Mouse (Mus musculus) CH12.LX (cell line): ENCODE results near the gene Hspa5. TPM values are rescaled to one million over a fixed set of nuclear protein-coding genes. Genes with fewer than 3 reads are reported as not detected.

Experiments used
- DNase-seq: peaks from one replicate; pipeline ENCODE4 v3.0.0-alpha.2; 2013; ENCODE audit errors: extremely low read depth
- H3K27ac ChIP-seq: 2 replicates; pipeline ENCODE4 v1.5.1; 2012; ENCODE audit warnings: low read depth, mild to moderate bottlenecking, control low read depth, moderate library complexity; ENCODE audit not compliant: insufficient read depth
- H3K27me3 ChIP-seq: replicated peaks from 2 replicates; pipeline ENCODE3; 2012; ENCODE audit warnings: inconsistent platforms
- H3K36me3 ChIP-seq, 2 experiments: replicated peaks in 1 of 2; 2 replicates each; pipeline versions ENCODE3 to v1.6.1; 2012; ENCODE audit warnings: inconsistent platforms in 1 of 2, low read length in 1 of 2, mild to moderate bottlenecking in 1 of 2, mixed read lengths in 1 of 2, moderate library complexity in 1 of 2; ENCODE audit not compliant: control insufficient read depth in 1 of 2, insufficient read depth in 1 of 2
- H3K4me1 ChIP-seq, 2 experiments: 2 replicates each; pipeline ENCODE4 v1.6.1; 2012; ENCODE audit warnings: inconsistent platforms in 1 of 2, moderate library complexity in 1 of 2; ENCODE audit not compliant: insufficient read depth in 2 of 2, control insufficient read depth in 1 of 2
- H3K4me2 ChIP-seq: 2 replicates; pipeline ENCODE4 v1.6.1; 2012; ENCODE audit warnings: low read depth, mild to moderate bottlenecking, control low read depth; ENCODE audit not compliant: poor library complexity, insufficient read depth, severe bottlenecking
- H3K4me3 ChIP-seq, 3 experiments: fragments of 150-350 bp in 1 of 3; sonication (generic) in 1 of 3; replicated peaks in 1 of 3; 2 replicates each; pipeline versions ENCODE3 to v1.5.1; 2011 to 2012; ENCODE audit warnings: low read depth in 2 of 3, low read length in 2 of 3, mild to moderate bottlenecking in 2 of 3, moderate library complexity in 2 of 3, control low read depth in 1 of 3, improper control_type of control experiment in 1 of 3, inconsistent platforms in 1 of 3, mixed read lengths in 1 of 3; ENCODE audit not compliant: poor library complexity in 1 of 3
- H3K79me2 ChIP-seq: replicated peaks from 2 replicates; pipeline ENCODE4 v1.6.1; 2012; ENCODE audit warnings: mild to moderate bottlenecking, moderate library complexity; ENCODE audit not compliant: control insufficient read depth, poor library complexity, insufficient read depth, severe bottlenecking; ENCODE audit errors: extremely low read depth
- H3K9ac ChIP-seq: 2 replicates; pipeline ENCODE4 v1.6.1; 2012; ENCODE audit warnings: low read depth, mild to moderate bottlenecking, control low read depth, moderate library complexity; ENCODE audit not compliant: insufficient read depth
- H3K9me3 ChIP-seq: replicated peaks from 2 replicates; pipeline ENCODE3; 2012; ENCODE audit warnings: low read length, inconsistent platforms, mixed read lengths
- BHLHE40 ChIP-seq: IDR thresholded peaks from 2 replicates; pipeline ENCODE4 v1.6.1; 2011; ENCODE audit warnings: mild to moderate bottlenecking, low read depth, low read length, improper control_type of control experiment
- CHD2 ChIP-seq: IDR thresholded peaks from 2 replicates; pipeline ENCODE4 v1.6.1; 2011; ENCODE audit warnings: low read length, improper control_type of control experiment
- CTCF ChIP-seq, 2 experiments: IDR thresholded peaks in 1 of 2; conservative IDR thresholded peaks in 1 of 2; 2 replicates each; pipeline ENCODE4 v1.5.1; 2011 to 2012; ENCODE audit warnings: low read depth in 2 of 2, low read length in 2 of 2, improper control_type of control experiment in 1 of 2, inconsistent platforms in 1 of 2, mild to moderate bottlenecking in 1 of 2, moderate library complexity in 1 of 2
- ELF1 ChIP-seq: IDR thresholded peaks from 2 replicates; pipeline ENCODE4 v1.6.1; 2014; ENCODE audit warnings: low read depth, mild to moderate bottlenecking, inconsistent platforms, low read length, improper control_type of control experiment
- EP300 ChIP-seq: IDR thresholded peaks from 2 replicates; pipeline ENCODE4 v1.6.1; 2011; ENCODE audit warnings: low read length, improper control_type of control experiment
- ETS1 ChIP-seq: conservative IDR thresholded peaks from 2 replicates; pipeline ENCODE4 v1.6.1; 2012; ENCODE audit warnings: low read depth, mild to moderate bottlenecking, inconsistent platforms, low read length, improper control_type of control experiment, moderate library complexity
- HCFC1 ChIP-seq: IDR thresholded peaks from 2 replicates; pipeline ENCODE4 v1.6.1; 2012; ENCODE audit warnings: low read depth, mild to moderate bottlenecking, inconsistent platforms, low read length, improper control_type of control experiment
- IRF4 ChIP-seq: IDR thresholded peaks from 2 replicates; pipeline ENCODE4 v1.6.1; 2014; ENCODE audit warnings: low read depth, mild to moderate bottlenecking, inconsistent platforms, low read length, improper control_type of control experiment
- JUN ChIP-seq: IDR thresholded peaks from 2 replicates; pipeline ENCODE4 v1.6.1; 2011; ENCODE audit warnings: low read depth, mild to moderate bottlenecking, low read length, improper control_type of control experiment, moderate library complexity; ENCODE audit not compliant: insufficient read depth
- JUND ChIP-seq: conservative IDR thresholded peaks from 2 replicates; pipeline ENCODE4 v1.6.1; 2011; ENCODE audit warnings: low read depth, low read length, improper control_type of control experiment
- KAT2A ChIP-seq: IDR thresholded peaks from 2 replicates; pipeline ENCODE4 v1.6.1; 2012; ENCODE audit warnings: low read length, improper control_type of control experiment, inconsistent platforms; ENCODE audit not compliant: insufficient replicate concordance
- MAX ChIP-seq: IDR thresholded peaks from 2 replicates; pipeline ENCODE4 v1.6.1; 2011; ENCODE audit warnings: low read length, improper control_type of control experiment
- MXI1 ChIP-seq: IDR thresholded peaks from 2 replicates; pipeline ENCODE4 v1.6.1; 2011; ENCODE audit warnings: mild to moderate bottlenecking, low read depth, low read length, improper control_type of control experiment
- MYC ChIP-seq: IDR thresholded peaks from 2 replicates; pipeline ENCODE4 v1.6.1; 2011; ENCODE audit warnings: low read depth, mild to moderate bottlenecking, improper control_type of control experiment, low read length
- NELFE ChIP-seq: IDR thresholded peaks from 2 replicates; pipeline ENCODE4 v1.6.1; 2011; ENCODE audit warnings: low read depth, low read length, improper control_type of control experiment
- PAX5 ChIP-seq: IDR thresholded peaks from 2 replicates; pipeline ENCODE4 v1.6.1; 2012; ENCODE audit warnings: low read length, inconsistent platforms, mixed read lengths
- POLR2AphosphoS2 ChIP-seq: IDR thresholded peaks from 2 replicates; pipeline ENCODE4 v1.6.1; 2011; ENCODE audit warnings: low read depth, low read length, improper control_type of control experiment
- RCOR1 ChIP-seq: conservative IDR thresholded peaks from 2 replicates; pipeline ENCODE4 v1.6.1; 2012; ENCODE audit warnings: low read depth, mild to moderate bottlenecking, inconsistent platforms, low read length, improper control_type of control experiment
- SMC3 ChIP-seq: IDR thresholded peaks from 2 replicates; pipeline ENCODE4 v1.6.1; 2011; ENCODE audit warnings: low read depth, low read length, improper control_type of control experiment
- TBP ChIP-seq: conservative IDR thresholded peaks from 2 replicates; pipeline ENCODE4 v1.6.1; 2011; ENCODE audit warnings: low read depth, low read length, improper control_type of control experiment
- TCF12 ChIP-seq: IDR thresholded peaks from 2 replicates; pipeline ENCODE4 v1.6.1; 2014; ENCODE audit warnings: low read depth, mild to moderate bottlenecking, inconsistent platforms, low read length, improper control_type of control experiment
- USF2 ChIP-seq: conservative IDR thresholded peaks from 2 replicates; pipeline ENCODE4 v1.6.1; 2011; ENCODE audit warnings: low read depth, low read length, improper control_type of control experiment
- ZKSCAN1 ChIP-seq: IDR thresholded peaks from 2 replicates; pipeline ENCODE4 v1.6.1; 2012; ENCODE audit warnings: low read depth, inconsistent platforms, low read length, improper control_type of control experiment, borderline replicate concordance
- ZMIZ1 ChIP-seq: IDR thresholded peaks from 2 replicates; pipeline ENCODE4 v1.6.1; 2012; ENCODE audit warnings: low read depth, mild to moderate bottlenecking, inconsistent platforms, low read length, improper control_type of control experiment
- ZNF384 ChIP-seq: IDR thresholded peaks from 2 replicates; pipeline ENCODE4 v1.6.1; 2012; ENCODE audit warnings: low read depth, low read length, improper control_type of control experiment, inconsistent platforms
- dilution Hi-C: fragments of 300-500 bp; cut with MboI; formaldehyde crosslinking; loops from 2 replicates; pipeline ENCODE4 v1.14.3; 2020; ENCODE audit warnings: low sequenced_read_pairs; ENCODE audit not compliant: extremely low pct_unique_long_range_greater_than_20kb, extremely low pct_ligation_motif_present
- in situ Hi-C: fragments of 300-500 bp; cut with MboI; formaldehyde crosslinking; loops from 3 replicates; pipeline ENCODE4 v1.14.3; 2019; ENCODE audit warnings: low sequenced_read_pairs, low pct_ligation_motif_present, low pct_unique_long_range_greater_than_20kb, mixed read lengths
- polyA plus RNA-seq: library from polyadenylated mRNA; unstranded; fragments of >175 nt; gene quantifications from 2 replicates; pipeline ENCODE4 v1.2.1, GENCODE M21; 2012; ENCODE audit warnings: low read depth; ENCODE audit not compliant: insufficient read length
- total RNA-seq, 2 experiments: library from RNA; depleted of rRNA; stranded (reverse); fragments of 300-350 nt in 1 of 2; fragments of >200 nt in 1 of 2; gene quantifications; 2 replicates each; pipeline ENCODE4 v1.2.3; 2012 to 2014

The Hspa5 gene
- total and polyA plus RNA-seq, 3 experiments, result 791 to 1,168 (median 866) TPM

DNA sequence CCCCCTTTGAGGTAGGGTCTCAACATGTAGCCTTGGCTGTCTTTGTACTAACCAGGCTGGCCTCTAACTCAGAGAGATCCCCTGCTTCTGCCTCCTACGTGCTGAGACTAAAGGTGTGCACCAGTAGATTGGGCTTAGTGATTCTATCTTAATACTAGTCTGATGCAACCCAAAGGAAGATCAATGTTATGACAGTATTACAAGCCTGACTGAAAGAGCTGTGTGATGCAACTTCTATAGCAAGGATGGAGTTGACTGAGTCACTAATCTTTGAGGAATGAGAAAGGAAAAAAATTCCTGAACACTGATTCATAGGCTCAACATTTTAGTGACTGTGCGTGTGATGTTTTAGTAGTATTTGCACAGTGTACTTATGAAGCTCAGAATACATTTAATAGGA lies 1.7 kb upstream of the Hspa5 start:
- Histone ChIP-seq H3K36me3 (peaks cover 20 to 38% of the 10 kb centered on the region in 2 experiments), H3K4me1 (peaks cover 2 to 15% of the 10 kb centered on the region in 2 experiments; a peak in 2 of 4 replicates), H3K79me2 (peaks cover 43% of the 10 kb centered on the region), H3K27me3 (no peaks in the 10 kb centered on the region), H3K4me3 (peak overlapping the region in 2 of 3 experiments; percentile 88 to 99), H3K4me2 (peak overlapping the region; percentile 44), H3K9ac (peak overlapping the region; percentile 89), H3K27ac (no peak overlapping the region), H3K9me3 (peaks cover 4% of the 10 kb centered on the region)
- TF ChIP-seq CTCF (conservative IDR thresholded peaks at IDR 0.05 in 1 of 2, IDR thresholded peaks at IDR 0.05 in 1 of 2; ENCODE audit: low read depth in 2 of 2, low read length in 2 of 2) (no peak), ELF1 (no peak), MYC (no peak), ZNF384 (no peak), SMC3 (no peak), BHLHE40 (no peak), TCF12 (no peak), JUND (no peak), TBP (no peak)
- dilution Hi-C loops, result no loop called here
- in situ Hi-C loops, result no loop called here
- no peak for DNase-seq

DNA sequence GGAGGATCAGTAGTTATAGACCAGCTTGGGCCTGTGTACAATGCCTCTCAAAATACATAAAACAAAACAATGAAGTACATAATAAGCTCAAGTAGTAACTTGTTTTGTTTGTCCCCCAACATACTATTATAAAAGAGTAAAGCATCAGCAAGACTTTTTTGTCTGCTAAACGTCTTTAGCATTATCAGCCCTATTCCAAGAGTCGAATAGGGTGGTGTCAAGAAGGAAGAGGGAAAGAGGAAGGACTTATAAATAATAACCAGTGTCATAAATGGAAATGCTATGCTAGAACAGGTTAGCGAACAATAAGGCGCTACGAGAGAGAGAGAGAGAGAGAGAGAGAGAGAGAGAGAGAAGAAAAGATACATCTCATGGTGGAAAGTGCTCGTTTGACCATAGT lies 819 bp upstream of the Hspa5 start:
- no peaks in the 10 kb centered on the region for H3K27me3 ChIP-seq
- H3K9me3 ChIP-seq, result peaks cover 4% of the 10 kb centered on the region
- in situ Hi-C loops (no loop called here), dilution Hi-C loops (no loop called here)
- peaks cover 26 to 47% of the 10 kb centered on the region in 2 experiments for H3K36me3 ChIP-seq
- DNase-seq, result no peak
- peak overlapping the region; percentile 88 to 99 (median 88) for H3K4me3 ChIP-seq
- peaks cover 2 to 22% of the 10 kb centered on the region in 2 experiments; a peak in 2 of 4 replicates for H3K4me1 ChIP-seq
- TF ChIP-seq JUN (no peak), EP300 (no peak), ETS1 (no peak), NELFE (no peak), MXI1 (no peak), POLR2AphosphoS2 (no peak), ZKSCAN1 (no peak), MAX (no peak), TBP (no peak), CHD2 (no peak), IRF4 (no peak), KAT2A (no peak), HCFC1 (no peak), USF2 (no peak), ZMIZ1 (no peak), SMC3 (no peak), PAX5 (no peak), RCOR1 (no peak)
- peak overlapping the region; percentile 89 for H3K9ac ChIP-seq
- peaks cover 51% of the 10 kb centered on the region for H3K79me2 ChIP-seq
- peak overlapping the region; percentile 44 for H3K4me2 ChIP-seq
- H3K27ac ChIP-seq, result peak overlapping the region; percentile 55
